Mouse (Mus musculus): Measurements from ENCODE around the gene Olfr1417.

Olfr1417 gene

GRCm38 (mm10) chr19:11810003-11810758, 28.8 kb downstream of the Olfr1417 start:
- no peak for DNase-seq

- no peak for DNase-seq
Observed at GRCm38 (mm10) chr19:11808452-11808851, 30.6 kb downstream of the Olfr1417 start.

GRCm38 (mm10) chr19:11807822-11808221, 31.2 kb downstream of the Olfr1417 start:
- no peak for DNase-seq

- DNase-seq, result peak; percentile 22 to 39
Observed at GRCm38 (mm10) chr19:11807251-11807650, 31.8 kb downstream of the Olfr1417 start.

GRCm38 (mm10) chr19:11804423-11804822, 34.6 kb downstream of the Olfr1417 start:
- no peak for DNase-seq

- DNase-seq, result no peak
Observed at GRCm38 (mm10) chr19:11800531-11801315, 38.3 kb downstream of the Olfr1417 start.

GRCm38 (mm10) chr19:11794447-11794846, 44.6 kb downstream of the Olfr1417 start:
- DNase-seq, result no peak

- DNase-seq, result no peak
Observed at GRCm38 (mm10) chr19:11793741-11794359, 45.2 kb downstream of the Olfr1417 start.

- no peak for DNase-seq
Observed at GRCm38 (mm10) chr19:11791825-11792224, 47.2 kb downstream of the Olfr1417 start.

GRCm38 (mm10) chr19:11788876-11789275, 50.1 kb downstream of the Olfr1417 start:
- DNase-seq, result no peak

- no peak for DNase-seq
Observed at GRCm38 (mm10) chr19:11787826-11788225, 51.2 kb downstream of the Olfr1417 start.

- DNase-seq, result no peak
Observed at GRCm38 (mm10) chr19:11785409-11786154, 53.4 kb downstream of the Olfr1417 start.

GRCm38 (mm10) chr19:11777191-11777865, 61.7 kb downstream of the Olfr1417 start:
- peak; percentile 33 to 57 for DNase-seq
